Mouse (Mus musculus): ENCODE data around the gene Olfr325.

Gene Olfr325

DNA sequence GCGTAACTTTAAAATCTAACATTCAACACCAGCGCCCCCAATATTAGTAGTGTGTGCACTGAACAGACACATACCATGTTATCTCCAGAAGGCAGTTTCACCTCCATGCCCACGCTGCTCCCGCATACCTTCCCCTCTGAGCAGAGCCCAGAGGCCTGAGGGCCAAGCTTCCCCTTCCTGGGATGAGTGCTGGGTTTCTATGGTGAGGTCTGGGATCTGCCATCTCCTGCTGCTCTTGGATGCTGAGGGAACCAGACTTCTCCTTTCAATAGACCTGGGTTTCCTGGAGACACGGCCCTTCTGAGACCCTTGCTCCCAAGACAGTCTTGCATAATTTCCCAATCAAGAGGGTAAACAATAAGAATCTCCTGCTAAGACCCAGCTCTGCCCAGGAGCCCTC is 52.9 kb downstream of the Olfr325 start, which contains the start of gene Olfr323:
Gene Olfr323, minus strand, starts transcription at position 101 of the 400 bp plus-strand sequence.
- no peak for DNase-seq (ENCODE audit: low spot score)
